Mouse (Mus musculus) ovary, postnatal 36 days (tissue): ENCODE data around the gene Adora1.

Source experiments
- DNase-seq: peaks from one replicate; pipeline ENCODE4 v3.0.0; 2022; ENCODE audit warnings: low spot score, mixed read lengths

Adora1 gene

GRCm38 (mm10) chr1:134154121-134154520 is 81.1 kb downstream of the Adora1 start:
- no peak for DNase-seq

GRCm38 (mm10) chr1:134152626-134153590 is 82.3 kb downstream of the Adora1 start:
- no peak for DNase-seq

- DNase-seq = peak; percentile 44
These were observed 83.4 kb downstream of the Adora1 start for GRCm38 (mm10) chr1:134151655-134152412.

DNA sequence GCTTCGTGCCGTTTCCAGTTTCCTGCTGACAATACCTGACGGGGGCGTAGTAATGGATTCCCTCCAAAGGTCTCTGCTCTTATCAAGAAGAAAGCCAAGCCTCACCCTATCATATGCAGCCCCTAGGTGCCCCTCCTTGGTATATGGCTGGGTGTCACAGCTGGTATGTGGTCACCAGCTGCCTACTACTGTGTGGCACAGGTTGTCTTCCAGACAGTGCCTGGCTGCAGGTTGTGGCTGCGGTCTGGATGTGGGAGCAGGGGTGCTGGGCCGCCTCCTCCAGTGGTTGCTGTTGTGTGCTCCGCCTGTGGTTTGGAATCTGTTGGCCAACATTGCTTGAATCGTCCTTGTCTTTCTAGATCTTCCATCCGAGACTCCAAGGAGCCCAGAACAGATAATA is 84.5 kb downstream of the Adora1 start:
- no peak for DNase-seq

DNA sequence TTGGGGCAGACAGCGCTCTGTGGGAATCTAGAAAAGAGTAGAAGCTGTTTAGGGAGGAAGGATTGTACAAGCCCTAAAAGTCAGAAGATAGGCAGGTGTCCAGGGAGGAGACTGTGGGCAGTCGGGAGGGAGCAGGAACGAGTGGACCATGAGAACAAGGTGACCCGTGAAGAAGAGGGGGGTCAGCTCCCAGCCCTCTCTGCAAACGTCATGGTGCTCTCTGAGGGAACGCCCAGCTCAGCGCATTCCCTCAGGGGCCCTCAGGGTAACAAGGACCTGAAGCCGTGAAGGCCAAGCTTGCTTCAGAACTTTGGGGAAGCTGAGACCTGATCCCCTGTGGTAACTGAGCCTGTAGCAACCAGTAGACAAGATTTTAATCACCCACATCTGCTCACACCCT is 85.2 kb downstream of the Adora1 start:
- DNase-seq = no peak
